Mouse (Mus musculus) G1E (cell line): ENCODE data around the gene Crhr2.

Experiments
- CTCF ChIP-seq: IDR thresholded peaks from 2 replicates; pipeline ENCODE4 v1.5.1; 2012; ENCODE audit warnings: low read depth, low read length, inconsistent platforms, mixed read lengths
- GATA1 ChIP-seq: IDR thresholded peaks from 2 replicates; pipeline ENCODE4 v1.6.1; 2012; ENCODE audit warnings: borderline replicate concordance, low read length, inconsistent platforms, mixed read lengths
- TAL1 ChIP-seq: conservative IDR thresholded peaks from 2 replicates; pipeline ENCODE4 v1.6.1; 2012; ENCODE audit warnings: low read depth, low read length, inconsistent platforms, mixed read lengths

DNA sequence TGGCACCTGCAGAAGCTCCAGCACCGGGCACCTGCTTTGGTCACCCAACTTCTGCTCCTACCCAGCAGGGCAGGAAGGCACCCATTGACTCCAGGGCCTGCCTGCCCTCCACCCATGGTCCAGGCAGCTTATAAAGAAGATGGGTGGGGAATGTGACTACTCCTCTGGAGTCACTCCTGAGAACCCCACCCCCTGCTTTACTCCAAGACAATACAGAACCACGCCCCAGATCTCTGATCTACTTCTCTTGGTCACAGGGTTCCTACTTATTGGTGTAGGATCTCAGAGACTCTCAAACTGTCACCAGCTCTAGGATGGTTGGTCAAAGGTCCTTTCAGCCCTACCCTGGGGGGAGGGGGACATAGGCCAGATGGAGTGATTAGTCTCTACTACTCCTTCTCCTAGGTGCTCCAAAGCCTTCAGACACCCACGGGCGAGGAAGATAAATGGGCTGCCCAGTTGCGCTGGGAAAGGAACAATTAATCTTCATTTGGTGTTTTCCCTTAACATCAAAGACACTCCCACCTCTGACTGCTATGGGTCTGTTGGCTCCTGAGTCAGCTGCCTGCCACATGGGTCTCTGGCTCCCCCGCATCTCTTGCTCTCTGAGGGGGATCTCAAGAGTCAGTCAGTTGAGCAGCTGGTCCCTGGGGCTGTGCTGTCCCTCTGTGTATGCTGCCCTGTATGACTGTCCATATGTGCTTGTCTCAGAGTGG lies 39.2 kb downstream of the Crhr2 start:
- TF ChIP-seq CTCF: no peak
- no peak for TF ChIP-seq GATA1
- no peak for TF ChIP-seq TAL1
